Mouse (Mus musculus) myocyte (in vitro differentiated cells): ENCODE results near the gene Dleu7.

Experiments used
- MAX ChIP-seq: IDR thresholded peaks from one replicate; pipeline ENCODE4 v1.6.1; 2011; ENCODE audit warnings: low read depth, mild to moderate bottlenecking, control low read depth
- MYOD1 ChIP-seq, 3 experiments: IDR thresholded peaks; one replicate each; pipeline ENCODE4 v1.6.1; 2011; ENCODE audit warnings: control low read depth in 2 of 3, low read depth in 2 of 3, mild to moderate bottlenecking in 2 of 3, moderate library complexity in 1 of 3; ENCODE audit not compliant: insufficient read length in 2 of 3, control insufficient read depth in 1 of 3
- MYOG ChIP-seq, 3 experiments: IDR thresholded peaks; one replicate each; pipeline ENCODE4 v1.6.1; 2011; ENCODE audit warnings: control low read depth in 2 of 3, low read depth in 2 of 3, mild to moderate bottlenecking in 2 of 3; ENCODE audit not compliant: insufficient read length in 2 of 3, control insufficient read depth in 1 of 3, insufficient read depth in 1 of 3
- POLR2A ChIP-seq: IDR thresholded peaks from one replicate; pipeline ENCODE4 v1.6.1; 2011; ENCODE audit warnings: low read depth, mild to moderate bottlenecking, control low read depth, moderate library complexity; ENCODE audit not compliant: insufficient read length
- SRF ChIP-seq: IDR thresholded peaks from one replicate; pipeline ENCODE4 v1.6.1; 2011; ENCODE audit warnings: low read depth; ENCODE audit not compliant: control insufficient read depth, insufficient read length
- TCF12 ChIP-seq: IDR thresholded peaks from one replicate; pipeline ENCODE4 v1.6.1; 2011; ENCODE audit warnings: mild to moderate bottlenecking, control low read depth; ENCODE audit not compliant: poor library complexity, insufficient read depth, severe bottlenecking
- USF1 ChIP-seq: IDR thresholded peaks from one replicate; pipeline ENCODE4 v1.6.1; 2011; ENCODE audit warnings: low read depth, mild to moderate bottlenecking, control low read depth, moderate library complexity

DNA sequence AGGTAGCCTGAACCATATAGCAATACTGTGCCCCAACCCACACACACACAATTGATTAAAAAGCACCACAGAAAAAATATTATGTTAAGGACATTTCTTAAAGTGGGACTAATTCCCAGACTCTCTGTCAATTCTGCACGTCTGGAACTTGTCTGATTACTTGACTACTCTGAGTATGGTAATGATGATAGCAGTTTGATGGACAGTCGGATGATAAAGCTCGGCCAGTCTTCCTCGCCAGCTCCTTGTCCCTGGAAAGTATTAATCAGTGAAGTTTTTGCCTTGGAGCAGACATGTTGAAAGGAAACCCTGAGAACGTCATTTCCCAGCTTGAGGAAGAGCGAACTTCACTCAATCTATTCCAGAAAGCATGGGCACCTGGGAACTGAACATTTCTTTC, 34.7 kb downstream of the Dleu7 start:
- TF ChIP-seq MYOG (IDR thresholded peaks at IDR 0.05; ENCODE audit: control insufficient read depth in 1 of 3, insufficient read depth in 1 of 3, insufficient read length in 2 of 3, low read depth in 2 of 3): no peak
- no peak for TF ChIP-seq USF1
- TF ChIP-seq POLR2A: no peak
- no peak for TF ChIP-seq MAX
- TF ChIP-seq TCF12: no peak
- no peak for TF ChIP-seq MYOD1 (IDR thresholded peaks at IDR 0.05; ENCODE audit: control insufficient read depth in 1 of 3, insufficient read length in 2 of 3, low read depth in 2 of 3)
- no peak for TF ChIP-seq SRF
